Mouse (Mus musculus): Measurements from ENCODE around the gene Ociad2. TPM values are rescaled to one million over a fixed set of nuclear protein-coding genes. Genes with fewer than 3 reads are reported as not detected.

Ociad2 gene
- polyA plus RNA-seq, 1 experiment from 2014 or later: 162 TPM

- Histone ChIP-seq H3K36me3 (ENCODE audit: control insufficient read depth, insufficient read depth, low read length) (peaks cover 6% of the 10 kb centered on the region; the same call in 1 of the 2 replicates), H3K4me1 (replicated peaks; ENCODE audit: control insufficient read depth, insufficient read depth) (no peaks in the 10 kb centered on the region), H3K9me3 (ENCODE audit: control insufficient read depth, low read length) (no peaks in the 10 kb centered on the region), H3K27me3 (ENCODE audit: control insufficient read depth, insufficient read depth, low read length) (no peaks in the 10 kb centered on the region), H3K27ac (replicated peaks) (no peak overlapping the region), H3K4me3 (ENCODE audit: low read depth, low read length) (no peak overlapping the region), H3K9ac (ENCODE audit: low read length) (no peak overlapping the region), H3K4me2 (replicated peaks; ENCODE audit: low read depth) (no peak overlapping the region)
- DNase-seq (ENCODE audit: low spot score) (no peak), ATAC-seq (ENCODE audit: low FRiP score, low TSS enrichment) (no peak)
- TF ChIP-seq EP300 (optimal IDR thresholded peaks at IDR 0.05) (no peak), CTCF (IDR thresholded peaks at IDR 0.05; ENCODE audit: low read depth) (no peak)
- WGBS: 89% methylated on average over 5 of the region's 5 CpGs
Observed at GRCm38 (mm10) chr5:73319306-73319705, 21.5 kb downstream of the Ociad2 start.

DNA sequence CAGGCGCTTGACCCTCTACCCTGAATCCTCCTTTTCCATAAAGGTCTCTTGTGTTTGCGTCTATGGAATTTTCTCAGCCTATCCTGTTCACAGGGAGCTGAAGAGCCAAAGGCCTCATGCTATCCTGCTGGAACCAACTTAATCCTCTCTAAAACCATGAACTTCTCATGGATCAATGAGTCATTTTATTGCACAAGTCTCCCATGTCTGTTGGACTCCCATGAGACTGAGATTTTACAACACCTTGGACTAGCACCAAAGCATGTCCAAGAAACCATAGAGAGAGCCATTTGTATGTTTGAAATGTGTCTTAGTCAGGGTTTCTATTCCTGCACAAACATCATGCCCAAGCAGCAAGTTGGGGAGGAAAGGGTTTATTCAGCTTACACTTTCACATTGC lies 26.2 kb downstream of the Ociad2 start:
- H3K9ac ChIP-seq (ENCODE audit: low read length): no peak overlapping the region
- H3K9me3 ChIP-seq (ENCODE audit: control insufficient read depth, low read length): no peaks in the 10 kb centered on the region
- H3K4me2 ChIP-seq (replicated peaks; ENCODE audit: low read depth): no peak overlapping the region
- peaks cover 19% of the 10 kb centered on the region for H3K36me3 ChIP-seq (ENCODE audit: control insufficient read depth, insufficient read depth, low read length)
- no peaks in the 10 kb centered on the region for H3K27me3 ChIP-seq (ENCODE audit: control insufficient read depth, insufficient read depth, low read length)
- 90% methylated on average over 2 of the region's 2 CpGs for WGBS
- ATAC-seq (ENCODE audit: low FRiP score, low TSS enrichment) (no peak), DNase-seq (ENCODE audit: low spot score) (no peak)
- H3K27ac ChIP-seq (replicated peaks): no peak overlapping the region
- TF ChIP-seq CTCF (IDR thresholded peaks at IDR 0.05; ENCODE audit: low read depth) (no peak), EP300 (optimal IDR thresholded peaks at IDR 0.05) (no peak)
- H3K4me3 ChIP-seq (ENCODE audit: low read depth, low read length): no peak overlapping the region
- no peaks in the 10 kb centered on the region for H3K4me1 ChIP-seq (replicated peaks; ENCODE audit: control insufficient read depth, insufficient read depth)

DNA sequence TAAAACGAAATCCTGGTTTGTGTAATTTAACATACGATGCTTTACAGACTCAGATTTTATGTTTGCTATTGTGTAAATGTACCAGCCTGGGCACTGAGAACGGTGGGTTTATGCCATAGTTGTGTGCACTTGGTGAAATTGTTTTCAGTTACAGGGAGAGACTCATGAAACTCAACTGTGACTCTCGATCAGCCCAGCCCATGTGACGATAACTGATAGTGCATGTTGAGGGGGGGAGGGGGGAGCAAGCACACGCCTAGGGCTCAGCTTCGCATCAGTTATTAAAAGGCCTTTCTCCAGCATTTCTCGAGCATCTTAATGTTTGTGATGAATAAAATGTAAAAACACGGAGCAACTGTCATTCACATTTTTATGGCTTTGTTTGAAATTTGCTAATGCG lies 27.2 kb downstream of the Ociad2 start:
- H3K27ac ChIP-seq (replicated peaks): no peak overlapping the region
- no peak overlapping the region for H3K4me3 ChIP-seq (ENCODE audit: low read depth, low read length)
- 87% methylated on average over 10 of the region's 10 CpGs for WGBS
- peaks cover 22% of the 10 kb centered on the region for H3K36me3 ChIP-seq (ENCODE audit: control insufficient read depth, insufficient read depth, low read length)
- DNase-seq (ENCODE audit: low spot score) (no peak), ATAC-seq (ENCODE audit: low FRiP score, low TSS enrichment) (no peak)
- no peak overlapping the region for H3K9ac ChIP-seq (ENCODE audit: low read length)
- no peaks in the 10 kb centered on the region for H3K4me1 ChIP-seq (replicated peaks; ENCODE audit: control insufficient read depth, insufficient read depth)
- no peaks in the 10 kb centered on the region for H3K27me3 ChIP-seq (ENCODE audit: control insufficient read depth, insufficient read depth, low read length)
- TF ChIP-seq CTCF (IDR thresholded peaks at IDR 0.05; ENCODE audit: low read depth) (no peak), EP300 (optimal IDR thresholded peaks at IDR 0.05) (no peak)
- H3K9me3 ChIP-seq (ENCODE audit: control insufficient read depth, low read length): no peaks in the 10 kb centered on the region
- H3K4me2 ChIP-seq (replicated peaks; ENCODE audit: low read depth): no peak overlapping the region

DNA sequence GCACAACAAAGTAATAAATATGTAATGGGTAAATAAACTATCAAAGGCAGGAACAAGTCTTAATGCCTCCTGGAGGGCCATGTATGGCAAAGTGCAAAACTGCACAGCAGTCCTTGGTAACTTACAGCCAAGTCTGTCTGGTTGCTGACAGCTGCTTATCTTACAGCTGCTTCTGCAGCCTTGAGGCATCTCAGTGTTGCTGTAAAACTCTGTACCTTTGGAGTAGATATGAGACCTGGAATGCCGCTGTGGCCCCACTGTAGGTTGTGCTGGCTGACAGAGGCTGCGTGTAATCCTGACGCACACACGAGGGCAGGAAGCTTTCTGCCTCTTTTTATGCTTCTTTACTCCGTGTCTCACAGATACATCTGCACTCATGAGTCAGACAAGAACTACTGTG lies 29.4 kb downstream of the Ociad2 start:
- WGBS: 89% methylated on average over 5 of the region's 5 CpGs
- DNase-seq (ENCODE audit: low spot score) (no peak), ATAC-seq (ENCODE audit: low FRiP score, low TSS enrichment) (no peak)
- Histone ChIP-seq H3K9ac (ENCODE audit: low read length) (no peak overlapping the region), H3K4me1 (replicated peaks; ENCODE audit: control insufficient read depth, insufficient read depth) (no peaks in the 10 kb centered on the region), H3K27ac (replicated peaks) (no peak overlapping the region), H3K4me3 (ENCODE audit: low read depth, low read length) (no peak overlapping the region), H3K27me3 (ENCODE audit: control insufficient read depth, insufficient read depth, low read length) (no peaks in the 10 kb centered on the region), H3K9me3 (ENCODE audit: control insufficient read depth, low read length) (no peaks in the 10 kb centered on the region), H3K4me2 (replicated peaks; ENCODE audit: low read depth) (no peak overlapping the region), H3K36me3 (ENCODE audit: control insufficient read depth, insufficient read depth, low read length) (peaks cover 30% of the 10 kb centered on the region)
- TF ChIP-seq CTCF (IDR thresholded peaks at IDR 0.05; ENCODE audit: low read depth): no peak
- no peak for TF ChIP-seq EP300 (optimal IDR thresholded peaks at IDR 0.05)

DNA sequence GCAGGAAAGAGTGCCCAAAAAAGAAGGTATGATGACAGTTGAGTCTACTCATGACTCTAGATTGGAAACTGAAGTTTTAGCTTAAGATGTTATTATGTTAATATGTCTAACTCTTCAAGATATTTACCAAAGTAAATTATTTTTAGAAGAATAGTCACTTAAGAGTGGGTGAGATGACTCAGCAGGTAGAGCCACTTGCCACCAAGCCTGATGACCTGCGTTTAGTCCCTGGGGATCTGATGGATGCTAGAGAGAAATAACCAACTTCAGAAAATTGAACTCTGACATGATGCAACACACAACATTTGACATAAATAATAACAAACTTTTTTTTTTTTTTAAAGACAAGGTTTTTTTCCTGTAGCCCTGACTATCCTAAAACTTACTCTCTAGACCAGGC lies 30.4 kb downstream of the Ociad2 start:
- ATAC-seq (ENCODE audit: low FRiP score, low TSS enrichment) (no peak), DNase-seq (ENCODE audit: low spot score) (no peak)
- Histone ChIP-seq H3K4me2 (replicated peaks; ENCODE audit: low read depth) (no peak overlapping the region), H3K36me3 (ENCODE audit: control insufficient read depth, insufficient read depth, low read length) (peaks cover 29% of the 10 kb centered on the region), H3K4me3 (ENCODE audit: low read depth, low read length) (no peak overlapping the region), H3K9me3 (ENCODE audit: control insufficient read depth, low read length) (no peaks in the 10 kb centered on the region), H3K9ac (ENCODE audit: low read length) (no peak overlapping the region), H3K27me3 (ENCODE audit: control insufficient read depth, insufficient read depth, low read length) (no peaks in the 10 kb centered on the region), H3K27ac (replicated peaks) (no peak overlapping the region), H3K4me1 (replicated peaks; ENCODE audit: control insufficient read depth, insufficient read depth) (no peaks in the 10 kb centered on the region)
- TF ChIP-seq EP300 (optimal IDR thresholded peaks at IDR 0.05) (no peak), CTCF (IDR thresholded peaks at IDR 0.05; ENCODE audit: low read depth) (no peak)
- WGBS: 86% methylated on average over 1 of the region's 1 CpGs

DNA sequence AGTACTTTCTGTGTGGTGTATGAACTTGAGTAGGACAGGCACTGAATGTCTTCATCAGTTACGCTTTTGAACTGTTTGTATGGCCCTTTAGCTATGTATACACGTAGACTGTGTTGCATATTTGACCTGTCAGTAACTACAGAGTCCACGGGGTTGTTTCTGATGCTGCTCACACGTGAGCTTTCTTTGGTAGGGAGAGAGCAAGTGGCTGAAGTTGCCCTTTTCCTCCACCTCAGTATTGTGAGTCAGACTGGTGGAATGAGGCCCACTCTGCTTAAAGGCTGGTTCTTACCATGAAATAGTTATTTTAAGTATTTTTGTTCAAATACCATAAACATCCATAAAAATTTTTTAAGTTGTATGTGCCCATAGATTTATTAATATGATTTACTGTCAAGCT lies 31.3 kb downstream of the Ociad2 start:
- peaks cover 24% of the 10 kb centered on the region for H3K36me3 ChIP-seq (ENCODE audit: control insufficient read depth, insufficient read depth, low read length)
- DNase-seq (ENCODE audit: low spot score): no peak

More for the DNA sequence above, 31.3 kb downstream of the Ociad2 start:
- H3K27me3 ChIP-seq (ENCODE audit: control insufficient read depth, insufficient read depth, low read length): no peaks in the 10 kb centered on the region
- H3K4me2 ChIP-seq (replicated peaks; ENCODE audit: low read depth): no peak overlapping the region
- H3K9ac ChIP-seq (ENCODE audit: low read length): no peak overlapping the region
- H3K27ac ChIP-seq (replicated peaks): no peak overlapping the region
- no peaks in the 10 kb centered on the region for H3K4me1 ChIP-seq (replicated peaks; ENCODE audit: control insufficient read depth, insufficient read depth)
- ATAC-seq (ENCODE audit: low FRiP score, low TSS enrichment): no peak
- 76% methylated on average over 4 of the region's 4 CpGs for WGBS
- H3K4me3 ChIP-seq (ENCODE audit: low read depth, low read length): no peak overlapping the region
- H3K9me3 ChIP-seq (ENCODE audit: control insufficient read depth, low read length): no peaks in the 10 kb centered on the region
- no peak for TF ChIP-seq CTCF (IDR thresholded peaks at IDR 0.05; ENCODE audit: low read depth)
- TF ChIP-seq EP300 (optimal IDR thresholded peaks at IDR 0.05): no peak

Measured in stomach, postnatal 0 days (tissue).